21 mouse cellular contexts compared by ENCODE assay signal in the genomic region with DNA sequence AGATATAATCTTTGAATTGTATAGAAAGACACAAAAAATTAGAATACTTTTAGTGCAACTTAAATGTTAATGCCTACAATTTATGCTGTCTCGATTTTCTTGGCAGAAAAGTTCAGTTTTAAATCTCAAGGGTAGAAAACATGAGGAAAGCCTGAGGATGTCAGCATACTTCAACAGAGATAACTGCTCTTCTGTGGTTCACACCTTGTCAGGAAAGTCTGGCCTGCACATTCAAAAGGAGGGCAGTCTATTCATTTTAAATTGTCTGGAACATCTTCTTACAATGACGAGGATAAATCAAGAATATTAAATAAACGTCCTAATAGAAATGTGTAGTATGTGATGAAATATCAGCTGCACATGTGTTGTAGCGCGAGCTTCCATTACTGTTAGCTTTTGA. TPM values are rescaled to one million over a fixed set of nuclear protein-coding genes. Genes with fewer than 3 reads are reported as not detected.
DNase-seq lines count a peak whose midpoint lies in the region; ATAC-seq lines count a peak whose summit lies in the region.
"Had no signal": no experiment of that assay in that cellular context is flagged by ENCODE, and none has a peak within 500 bp of the region (broad histone marks: within the 10 kb centered on the region; RNA-seq: fewer than 3 reads in every experiment).

No protein-coding gene starts in this region.

- H3K4me2 ChIP-seq in midbrain, embryonic 11.5 days: no peak overlapping the region

- H3K4me1 ChIP-seq in midbrain, embryonic 11.5 days (ENCODE audit: control insufficient read depth, insufficient read depth, low read length): no peaks in the 10 kb centered on the region
- H3K4me1 ChIP-seq in midbrain, embryonic 10.5 days: no peaks in the 10 kb centered on the region

- no peak overlapping the region for H3K9ac ChIP-seq in midbrain, embryonic 11.5 days (ENCODE audit: low read length)

- peak; percentile 55 for DNase-seq in heart, adult 11 months
- DNase-seq in heart, postnatal 25 days (ENCODE audit: low spot score): no peak
- DNase-seq in midbrain, embryonic 11.5 days (ENCODE audit: low spot score, missing footprints): peak; percentile 69
- DNase-seq in midbrain, embryonic 10.5 days (ENCODE audit: low spot score): no peak
- DNase-seq: adrenal gland, adult 2 months; adrenal gland, adult 8-10 months; adrenal gland, postnatal 10 days; adrenal gland, postnatal 14 days; adrenal gland, postnatal 25 days; adrenal gland, postnatal 36 days; B cell, adult 2 months; cerebellum, adult 11 months; cerebellum, adult 11-12 months; cerebellum, adult 18-20 months had no signal

- H3K27me3 ChIP-seq in midbrain, embryonic 11.5 days (ENCODE audit: control insufficient read depth, insufficient read depth, low read length): no peaks in the 10 kb centered on the region
- H3K27me3 ChIP-seq in midbrain, embryonic 10.5 days (ENCODE audit: low read depth, poor library complexity, severe bottlenecking): no peaks in the 10 kb centered on the region
- H3K27me3 ChIP-seq: CH12.LX, Patski had no signal

- H3K36me3 ChIP-seq in midbrain, embryonic 11.5 days (ENCODE audit: control insufficient read depth, insufficient read depth, low read length): no peaks in the 10 kb centered on the region
- no peaks in the 10 kb centered on the region for H3K36me3 ChIP-seq in midbrain, embryonic 10.5 days
- H3K36me3 ChIP-seq: G1E had no signal

- no peaks in the 10 kb centered on the region for H3K9me3 ChIP-seq in midbrain, embryonic 11.5 days (ENCODE audit: control insufficient read depth, low read length)
- no peaks in the 10 kb centered on the region for H3K9me3 ChIP-seq in midbrain, embryonic 10.5 days (replicated peaks)
- H3K9me3 ChIP-seq: G1E had no signal

- WGBS in midbrain, embryonic 11.5 days: 88% methylated on average over 5 of the region's 5 CpGs
- WGBS in midbrain, embryonic 10.5 days: 89% methylated on average over 5 of the region's 5 CpGs

- ATAC-seq in midbrain, embryonic 11.5 days (ENCODE audit: low FRiP score): no peak
- ATAC-seq: activated CD4-positive, CD25-positive, alpha-beta regulatory T cell, adult 4 months; CD4-positive, CD25-positive, alpha-beta regulatory T cell, adult 4 months; Patski had no signal

- no peak overlapping the region for H3K27ac ChIP-seq in midbrain, embryonic 11.5 days (ENCODE audit: low read depth, low read length)
- H3K27ac ChIP-seq in midbrain, embryonic 10.5 days (replicated peaks): no peak overlapping the region

- H3K4me3 ChIP-seq in midbrain, embryonic 11.5 days (ENCODE audit: low read depth, low read length): no peak overlapping the region
- no peak overlapping the region for H3K4me3 ChIP-seq in midbrain, embryonic 10.5 days

- intact Hi-C loops in heart, postnatal 25 days (cut with DNase I): no loop called here

RNA-seq across cellular contexts. Expression of gene Prkn, which starts 38.8 kb away (rescaled TPM):
- 1 to 10 TPM; 8.7 to 9.2 TPM for total RNA-seq in heart, postnatal 25 days (2021)
- polyA plus RNA-seq in midbrain, embryonic 11.5 days (2014; fragmentation: Nextera tagmentation; extraction: Ambion mirVana): 0.82 and 0.98 TPM in 2 replicates
- polyA plus RNA-seq in midbrain, embryonic 10.5 days (2016; fragmentation: Nextera tagmentation; extraction: Ambion mirVana): 0.68 and 1.2 TPM in 2 replicates
- polyA plus RNA-seq: C2C12 had no signal

RNA-seq across cellular contexts. Expression of gene Pacrg, which starts 38.9 kb away (rescaled TPM):
- total RNA-seq in heart, postnatal 25 days (2021): 1 to 10 TPM; 1.1 to 1.2 TPM
- 3.7 and 4.1 TPM in 2 replicates for polyA plus RNA-seq in midbrain, embryonic 11.5 days (2014; fragmentation: Nextera tagmentation; extraction: Ambion mirVana)
- 2.7 and 3.4 TPM in 2 replicates for polyA plus RNA-seq in midbrain, embryonic 10.5 days (2016; fragmentation: Nextera tagmentation; extraction: Ambion mirVana)
- total RNA-seq: CH12.LX, MEL had no signal
- polyA plus RNA-seq: activated CD4-positive, CD25-positive, alpha-beta regulatory T cell, adult 4 months; CD4-positive, CD25-positive, alpha-beta regulatory T cell, adult 4 months; G1E had no signal

Comparison
In these comparisons a context has a peak if more than half of its experiments do, and no peak if none do; other contexts are left out.
1. DNase-seq: peak in heart, adult 11 months (single experiment) and midbrain, embryonic 11.5 days (single experiment); none in heart, postnatal 25 days (single experiment) and midbrain, embryonic 10.5 days (single experiment).